Mouse (Mus musculus): ENCODE measurements around the gene Invs. TPM values are rescaled to one million over a fixed set of nuclear protein-coding genes. Genes with fewer than 3 reads are reported as not detected.

Invs gene
- polyA plus RNA-seq, 1 experiment, result 3.6 TPM

- TF ChIP-seq CTCF (IDR thresholded peaks at IDR 0.05; ENCODE audit: borderline replicate concordance, control insufficient read depth, extremely low read depth, insufficient read depth, low read length, poor library complexity) (no peak), POLR2A (IDR thresholded peaks at IDR 0.05; ENCODE audit: control insufficient read depth, extremely low read depth, insufficient read depth, low read length, poor library complexity) (no peak)
Measured at GRCm38 (mm10) chr4:48418831-48419468, 139.4 kb downstream of the Invs start.

GRCm38 (mm10) chr4:48422633-48423032 lies 143.1 kb downstream of the Invs start:
- Histone ChIP-seq H3K36me3 (ENCODE audit: control insufficient read depth, insufficient read depth, low read length) (no peaks in the 10 kb centered on the region), H3K4me1 (replicated peaks; ENCODE audit: control insufficient read depth, insufficient read depth, low read length) (no peaks in the 10 kb centered on the region), H3K27ac (ENCODE audit: control insufficient read depth, insufficient read depth, low read length) (no peak overlapping the region), H3K4me3 (ENCODE audit: control insufficient read depth, insufficient read depth, low read length) (no peak overlapping the region), H3K27me3 (ENCODE audit: control insufficient read depth, insufficient read depth, low read length) (no peaks in the 10 kb centered on the region)
- TF ChIP-seq CTCF (IDR thresholded peaks at IDR 0.05; ENCODE audit: borderline replicate concordance, control insufficient read depth, extremely low read depth, insufficient read depth, low read length, poor library complexity), result no peak
- TF ChIP-seq POLR2A (IDR thresholded peaks at IDR 0.05; ENCODE audit: control insufficient read depth, extremely low read depth, insufficient read depth, low read length, poor library complexity), result no peak
- DNase-seq, result no peak
- 100% methylated on average over 1 of the region's 1 CpGs for WGBS

More at GRCm38 (mm10) chr4:48418831-48419468, 139.4 kb downstream of the Invs start:
- no peaks in the 10 kb centered on the region for H3K4me1 ChIP-seq (replicated peaks; ENCODE audit: control insufficient read depth, insufficient read depth, low read length)
- 95% methylated on average over 8 of the region's 8 CpGs for WGBS
- no peak for DNase-seq
- no peaks in the 10 kb centered on the region for H3K36me3 ChIP-seq (ENCODE audit: control insufficient read depth, insufficient read depth, low read length)
- H3K4me3 ChIP-seq (ENCODE audit: control insufficient read depth, insufficient read depth, low read length), result no peak overlapping the region
- H3K27me3 ChIP-seq (ENCODE audit: control insufficient read depth, insufficient read depth, low read length), result no peaks in the 10 kb centered on the region
- no peak overlapping the region for H3K27ac ChIP-seq (ENCODE audit: control insufficient read depth, insufficient read depth, low read length)

- H3K36me3 ChIP-seq (ENCODE audit: control insufficient read depth, insufficient read depth, low read length), result peaks cover 4% of the 10 kb centered on the region; the same call in 1 of the 2 replicates
- H3K27me3 ChIP-seq (ENCODE audit: control insufficient read depth, insufficient read depth, low read length), result no peaks in the 10 kb centered on the region
- no peak for DNase-seq
- H3K4me3 ChIP-seq (ENCODE audit: control insufficient read depth, insufficient read depth, low read length), result no peak overlapping the region
- WGBS, result 81% methylated on average over 2 of the region's 2 CpGs
- no peaks in the 10 kb centered on the region for H3K4me1 ChIP-seq (replicated peaks; ENCODE audit: control insufficient read depth, insufficient read depth, low read length)
- no peak overlapping the region for H3K27ac ChIP-seq (ENCODE audit: control insufficient read depth, insufficient read depth, low read length)
- no peak for TF ChIP-seq CTCF (IDR thresholded peaks at IDR 0.05; ENCODE audit: borderline replicate concordance, control insufficient read depth, extremely low read depth, insufficient read depth, low read length, poor library complexity)
- TF ChIP-seq POLR2A (IDR thresholded peaks at IDR 0.05; ENCODE audit: control insufficient read depth, extremely low read depth, insufficient read depth, low read length, poor library complexity), result no peak
Measured at GRCm38 (mm10) chr4:48423738-48424137, 144.2 kb downstream of the Invs start.

- TF ChIP-seq POLR2A (IDR thresholded peaks at IDR 0.05; ENCODE audit: control insufficient read depth, extremely low read depth, insufficient read depth, low read length, poor library complexity), result no peak
- TF ChIP-seq CTCF (IDR thresholded peaks at IDR 0.05; ENCODE audit: borderline replicate concordance, control insufficient read depth, extremely low read depth, insufficient read depth, low read length, poor library complexity), result no peak
Measured at GRCm38 (mm10) chr4:48427413-48427812, 147.9 kb downstream of the Invs start.

GRCm38 (mm10) chr4:48428054-48428453 lies 148.5 kb downstream of the Invs start:
- H3K36me3 ChIP-seq (ENCODE audit: control insufficient read depth, insufficient read depth, low read length), result peaks cover 45% of the 10 kb centered on the region
- TF ChIP-seq CTCF (IDR thresholded peaks at IDR 0.05; ENCODE audit: borderline replicate concordance, control insufficient read depth, extremely low read depth, insufficient read depth, low read length, poor library complexity), result no peak
- TF ChIP-seq POLR2A (IDR thresholded peaks at IDR 0.05; ENCODE audit: control insufficient read depth, extremely low read depth, insufficient read depth, low read length, poor library complexity), result no peak
- H3K27me3 ChIP-seq (ENCODE audit: control insufficient read depth, insufficient read depth, low read length), result no peaks in the 10 kb centered on the region
- H3K27ac ChIP-seq (ENCODE audit: control insufficient read depth, insufficient read depth, low read length), result no peak overlapping the region
- DNase-seq, result no peak
- no peak overlapping the region for H3K4me3 ChIP-seq (ENCODE audit: control insufficient read depth, insufficient read depth, low read length)
- H3K4me1 ChIP-seq (replicated peaks; ENCODE audit: control insufficient read depth, insufficient read depth, low read length), result no peaks in the 10 kb centered on the region
- 99% methylated on average over 2 of the region's 2 CpGs for WGBS

More at GRCm38 (mm10) chr4:48427413-48427812, 147.9 kb downstream of the Invs start:
- H3K27me3 ChIP-seq (ENCODE audit: control insufficient read depth, insufficient read depth, low read length), result no peaks in the 10 kb centered on the region
- WGBS, result 97% methylated on average over 3 of the region's 3 CpGs
- H3K27ac ChIP-seq (ENCODE audit: control insufficient read depth, insufficient read depth, low read length), result no peak overlapping the region
- H3K36me3 ChIP-seq (ENCODE audit: control insufficient read depth, insufficient read depth, low read length), result peaks cover 39% of the 10 kb centered on the region
- no peaks in the 10 kb centered on the region for H3K4me1 ChIP-seq (replicated peaks; ENCODE audit: control insufficient read depth, insufficient read depth, low read length)
- no peak overlapping the region for H3K4me3 ChIP-seq (ENCODE audit: control insufficient read depth, insufficient read depth, low read length)
- DNase-seq, result no peak

GRCm38 (mm10) chr4:48454106-48454773 lies 174.7 kb downstream of the Invs start:
- Histone ChIP-seq H3K27me3 (ENCODE audit: control insufficient read depth, insufficient read depth, low read length) (no peaks in the 10 kb centered on the region), H3K4me3 (ENCODE audit: control insufficient read depth, insufficient read depth, low read length) (no peak overlapping the region), H3K36me3 (ENCODE audit: control insufficient read depth, insufficient read depth, low read length) (peaks cover 53% of the 10 kb centered on the region), H3K27ac (ENCODE audit: control insufficient read depth, insufficient read depth, low read length) (no peak overlapping the region), H3K4me1 (replicated peaks; ENCODE audit: control insufficient read depth, insufficient read depth, low read length) (no peaks in the 10 kb centered on the region)
- no peak for DNase-seq
- TF ChIP-seq CTCF (IDR thresholded peaks at IDR 0.05; ENCODE audit: borderline replicate concordance, control insufficient read depth, extremely low read depth, insufficient read depth, low read length, poor library complexity) (no peak), POLR2A (IDR thresholded peaks at IDR 0.05; ENCODE audit: control insufficient read depth, extremely low read depth, insufficient read depth, low read length, poor library complexity) (no peak)
- WGBS, result 98% methylated on average over 2 of the region's 2 CpGs

Data from thymus, adult 2 months (tissue).